Mouse (Mus musculus) forebrain, embryonic 16.5 days (tissue): ENCODE results near the gene Rraga. TPM values are rescaled to one million over a fixed set of nuclear protein-coding genes. Genes with fewer than 3 reads are reported as not detected.

ENCODE experiments used
- ATAC-seq: fragments of 200-750 bp; cut with Nextera tagmentation; 2 replicates; pipeline ENCODE4 v1.8.0; 2017; ENCODE audit warnings: mild to moderate bottlenecking, moderate library complexity
- H3K27ac ChIP-seq: fragments of 300-500 bp; sonication (generic); 2 replicates; pipeline ENCODE4 v1.5.1; 2014; ENCODE audit warnings: low read length, control low read depth
- H3K27me3 ChIP-seq: fragments of 300-500 bp; sonication (generic); replicated peaks from 2 replicates; pipeline ENCODE4 v1.6.1; 2014; ENCODE audit warnings: low read length; ENCODE audit not compliant: control insufficient read depth, insufficient read depth
- H3K36me3 ChIP-seq: fragments of 300-500 bp; sonication (generic); 2 replicates; pipeline ENCODE4 v1.6.1; 2014; ENCODE audit not compliant: control insufficient read depth, insufficient read depth
- H3K4me1 ChIP-seq: fragments of 300-500 bp; sonication (generic); replicated peaks from 2 replicates; pipeline ENCODE4 v1.6.1; 2014; ENCODE audit warnings: low read length; ENCODE audit not compliant: control insufficient read depth, insufficient read depth
- H3K4me2 ChIP-seq: fragments of 300-500 bp; sonication (generic); 2 replicates; pipeline ENCODE4 v1.6.1; 2014; ENCODE audit warnings: mild to moderate bottlenecking, low read length, control low read depth
- H3K4me3 ChIP-seq: fragments of 300-500 bp; sonication (generic); replicated peaks from 2 replicates; pipeline ENCODE4 v1.5.1; 2014; ENCODE audit warnings: mild to moderate bottlenecking, low read length, control low read depth
- H3K9ac ChIP-seq: fragments of 300-500 bp; sonication (generic); replicated peaks from 2 replicates; pipeline ENCODE4 v1.6.1; 2014; ENCODE audit warnings: low read depth, low read length, control low read depth
- H3K9me3 ChIP-seq: fragments of 300-500 bp; sonication (generic); 2 replicates; pipeline ENCODE4 v1.6.1; 2016; ENCODE audit warnings: low read length; ENCODE audit not compliant: control insufficient read depth
- WGBS: fragments of 180-500 bp; shearing (Covaris S2); extraction: QIAGEN DNeasy Blood & Tissue Kit; methylation state at CpG from one replicate; pipeline ENCODE4 v1.1.7; 2014; 5-methylcytosine and 5-hydroxymethylcytosine counted together
- polyA plus RNA-seq: library from polyadenylated mRNA; unstranded; fragments of >200 nt; fragmentation: Nextera tagmentation; extraction: Ambion mirVana; gene quantifications from 2 replicates; pipeline ENCODE4 v1.2.1, GENCODE M21; 2015

The Rraga gene
- polyA plus RNA-seq, 1 experiment from 2014 or later = 135 TPM

GRCm38 (mm10) chr4:86576630-86577225, 1.3 kb downstream of the Rraga start:
- H3K4me3 ChIP-seq = peak overlapping the region; percentile 71

GRCm38 (mm10) chr4:86580056-86580455, 4.6 kb downstream of the Rraga start:
- Histone ChIP-seq H3K4me1 (peaks cover 20% of the 10 kb centered on the region), H3K9me3 (no peaks in the 10 kb centered on the region), H3K9ac (no peak overlapping the region), H3K27me3 (no peaks in the 10 kb centered on the region), H3K27ac (no peak overlapping the region), H3K4me3 (no peak overlapping the region), H3K36me3 (peaks cover 7% of the 10 kb centered on the region), H3K4me2 (no peak overlapping the region)
- WGBS = 40% methylated on average over 4 of the region's 4 CpGs
- ATAC-seq = no peak

More at GRCm38 (mm10) chr4:86576630-86577225, 1.3 kb downstream of the Rraga start:
- peak overlapping the region; percentile 94 for H3K9ac ChIP-seq
- H3K4me2 ChIP-seq = peak overlapping the region; percentile 95
- ATAC-seq = no peak
- peaks cover 23% of the 10 kb centered on the region for H3K4me1 ChIP-seq
- 6% methylated on average over 11 of the region's 11 CpGs for WGBS
- 0 out of 2 replicates have a peak, but pooled peaks cover 3% of the 10 kb centered on the region for H3K27me3 ChIP-seq
- no peak overlapping the region for H3K27ac ChIP-seq
- no peaks in the 10 kb centered on the region for H3K9me3 ChIP-seq
- no peaks in the 10 kb centered on the region for H3K36me3 ChIP-seq

- Histone ChIP-seq H3K27ac (no peak overlapping the region), H3K4me3 (no peak overlapping the region), H3K9me3 (no peaks in the 10 kb centered on the region), H3K27me3 (no peaks in the 10 kb centered on the region), H3K9ac (no peak overlapping the region), H3K4me1 (peaks cover 20% of the 10 kb centered on the region), H3K36me3 (peaks cover 9% of the 10 kb centered on the region), H3K4me2 (no peak overlapping the region)
- no peak for ATAC-seq
- WGBS = 83% methylated on average over 3 of the region's 3 CpGs
Measured at GRCm38 (mm10) chr4:86580591-86580990, 5.1 kb downstream of the Rraga start.

- Histone ChIP-seq H3K4me1 (no peaks in the 10 kb centered on the region), H3K27ac (no peak overlapping the region), H3K4me3 (no peak overlapping the region), H3K9ac (no peak overlapping the region), H3K36me3 (peaks cover 17% of the 10 kb centered on the region), H3K4me2 (no peak overlapping the region), H3K9me3 (no peaks in the 10 kb centered on the region), H3K27me3 (no peaks in the 10 kb centered on the region)
- 89% methylated on average over 3 of the region's 3 CpGs for WGBS
- no peak for ATAC-seq
Measured at GRCm38 (mm10) chr4:86588236-86588635, 12.8 kb downstream of the Rraga start.

- no peak for ATAC-seq
- H3K4me1 ChIP-seq = no peaks in the 10 kb centered on the region
- H3K27ac ChIP-seq = no peak overlapping the region
- 97% methylated on average over 2 of the region's 2 CpGs for WGBS
- 0 out of 2 replicates have a peak, but pooled peaks cover 6% of the 10 kb centered on the region for H3K36me3 ChIP-seq
- no peaks in the 10 kb centered on the region for H3K9me3 ChIP-seq
- no peak overlapping the region for H3K4me2 ChIP-seq
- no peak overlapping the region for H3K9ac ChIP-seq
- H3K27me3 ChIP-seq = no peaks in the 10 kb centered on the region
- H3K4me3 ChIP-seq = no peak overlapping the region
Measured at GRCm38 (mm10) chr4:86591304-86591703, 15.8 kb downstream of the Rraga start.

GRCm38 (mm10) chr4:86611524-86612288, 36.2 kb downstream of the Rraga start, which contains the start of gene Haus6:
Gene Haus6, minus strand, starts transcription at chr4:86612055.
- under 1% methylated on average over 59 of the region's 59 CpGs for WGBS
- peak; percentile 100 for ATAC-seq
- H3K9ac ChIP-seq = peak within 1 kb of the TSS; percentile 78
- peak within 1 kb of the TSS; percentile 91 for H3K4me3 ChIP-seq
- peak within 1 kb of the TSS; percentile 59 for H3K27ac ChIP-seq
- H3K27me3 ChIP-seq = no peaks in the 10 kb centered on the region
- H3K9me3 ChIP-seq = no peaks in the 10 kb centered on the region
- peaks cover 13% of the 10 kb centered on the region for H3K4me1 ChIP-seq
- peak within 1 kb of the TSS; percentile 94 for H3K4me2 ChIP-seq
- H3K36me3 ChIP-seq = no peaks in the 10 kb centered on the region

GRCm38 (mm10) chr4:86612289-86612620, 36.8 kb downstream of the Rraga start:
- Histone ChIP-seq H3K4me1 (peaks cover 13% of the 10 kb centered on the region), H3K9me3 (no peaks in the 10 kb centered on the region), H3K27ac (peak overlapping the region; percentile 59), H3K4me3 (peak overlapping the region; percentile 91), H3K27me3 (no peaks in the 10 kb centered on the region), H3K4me2 (peak overlapping the region; percentile 67), H3K9ac (peak overlapping the region; percentile 57), H3K36me3 (no peaks in the 10 kb centered on the region)
- ATAC-seq = no peak
- 37% methylated on average over 8 of the region's 8 CpGs for WGBS

GRCm38 (mm10) chr4:86620506-86620905, 45.0 kb downstream of the Rraga start:
- no peak for ATAC-seq
- Histone ChIP-seq H3K4me1 (no peaks in the 10 kb centered on the region), H3K9me3 (no peaks in the 10 kb centered on the region), H3K9ac (no peak overlapping the region), H3K4me3 (no peak overlapping the region), H3K27ac (no peak overlapping the region), H3K27me3 (no peaks in the 10 kb centered on the region), H3K4me2 (no peak overlapping the region), H3K36me3 (no peaks in the 10 kb centered on the region)
- WGBS = 70% methylated on average over 2 of the region's 2 CpGs

GRCm38 (mm10) chr4:86622116-86622515, 46.6 kb downstream of the Rraga start:
- no peaks in the 10 kb centered on the region for H3K4me1 ChIP-seq
- no peak overlapping the region for H3K9ac ChIP-seq
- no peak overlapping the region for H3K4me2 ChIP-seq
- ATAC-seq = no peak
- H3K27ac ChIP-seq = no peak overlapping the region
- no peaks in the 10 kb centered on the region for H3K9me3 ChIP-seq
- H3K4me3 ChIP-seq = no peak overlapping the region
- no peaks in the 10 kb centered on the region for H3K27me3 ChIP-seq
- H3K36me3 ChIP-seq = no peaks in the 10 kb centered on the region
- WGBS = 77% methylated on average over 3 of the region's 3 CpGs
